Mouse (Mus musculus) stomach, postnatal 0 days (tissue): ENCODE data around the gene Defb46. TPM values are rescaled to one million over a fixed set of nuclear protein-coding genes. Genes with fewer than 3 reads are reported as not detected.

Experiments
- ATAC-seq: fragments of 200-750 bp; cut with Nextera tagmentation; 2 replicates; pipeline ENCODE4 v1.8.0; 2017; ENCODE audit not compliant: low FRiP score, low TSS enrichment
- DNase-seq: peaks from one replicate; pipeline ENCODE4 v3.0.0-alpha.2; 2016; ENCODE audit warnings: low spot score
- H3K27ac ChIP-seq: fragments of 300-500 bp; sonication (generic); replicated peaks from 2 replicates; pipeline ENCODE4 v1.5.1; 2014; ENCODE audit warnings: mild to moderate bottlenecking, control low read depth
- H3K27me3 ChIP-seq: fragments of 300-500 bp; sonication (generic); 2 replicates; pipeline ENCODE4 v1.6.1; 2014; ENCODE audit warnings: low read length; ENCODE audit not compliant: control insufficient read depth, insufficient read depth
- H3K36me3 ChIP-seq: fragments of 300-500 bp; sonication (generic); 2 replicates; pipeline ENCODE4 v1.6.1; 2014; ENCODE audit warnings: low read length, mixed read lengths; ENCODE audit not compliant: control insufficient read depth, insufficient read depth
- H3K4me1 ChIP-seq: fragments of 300-500 bp; sonication (generic); replicated peaks from 2 replicates; pipeline ENCODE4 v1.6.1; 2014; ENCODE audit warnings: antibody characterized with exemption; ENCODE audit not compliant: control insufficient read depth, insufficient read depth
- H3K4me2 ChIP-seq: fragments of 300-500 bp; sonication (generic); replicated peaks from 2 replicates; pipeline ENCODE4 v1.6.1; 2014; ENCODE audit warnings: low read depth, mild to moderate bottlenecking, control low read depth, moderate library complexity
- H3K4me3 ChIP-seq: fragments of 300-500 bp; sonication (generic); 2 replicates; pipeline ENCODE4 v1.5.1; 2014; ENCODE audit warnings: low read depth, low read length, control low read depth
- H3K9ac ChIP-seq: fragments of 300-500 bp; sonication (generic); 2 replicates; pipeline ENCODE4 v1.6.1; 2014; ENCODE audit warnings: mild to moderate bottlenecking, low read length, control low read depth, mixed read lengths
- H3K9me3 ChIP-seq: fragments of 300-500 bp; sonication (generic); 2 replicates; pipeline ENCODE4 v1.6.1; 2016; ENCODE audit warnings: low read length; ENCODE audit not compliant: control insufficient read depth
- CTCF ChIP-seq: IDR thresholded peaks from 2 replicates; pipeline ENCODE4 v1.5.1; 2016; ENCODE audit warnings: antibody characterized with exemption, low read depth, mild to moderate bottlenecking, moderate library complexity
- EP300 ChIP-seq: optimal IDR thresholded peaks from 2 replicates; pipeline ENCODE3; 2016; ENCODE audit warnings: antibody characterized with exemption
- WGBS: fragments of 180-500 bp; shearing (Covaris S2); extraction: QIAGEN DNeasy Blood & Tissue Kit; methylation state at CpG from one replicate; pipeline ENCODE4 v1.1.7; 2014; 5-methylcytosine and 5-hydroxymethylcytosine counted together
- polyA plus RNA-seq: library from polyadenylated mRNA; unstranded; fragments of >200 nt; fragmentation: Nextera tagmentation; extraction: Ambion mirVana; gene quantifications from 2 replicates; pipeline ENCODE4 v1.2.1, GENCODE M21; 2015

Gene Defb46
- not detected in 2 replicates for polyA plus RNA-seq

GRCm38 (mm10) chr8:19239616-19240015, at the start of gene Defb46:
Gene Defb46 (plus strand): TSS chr8:19239916.
- Histone ChIP-seq H3K4me3 (no peak within 1 kb of the TSS), H3K4me2 (no peak within 1 kb of the TSS), H3K9me3 (no peaks in the 10 kb centered on the region), H3K27ac (no peak within 1 kb of the TSS), H3K36me3 (no peaks in the 10 kb centered on the region), H3K27me3 (no peaks in the 10 kb centered on the region), H3K4me1 (no peaks in the 10 kb centered on the region), H3K9ac (no peak within 1 kb of the TSS)
- TF ChIP-seq CTCF = no peak
- no peak for TF ChIP-seq EP300
- ATAC-seq (no peak), DNase-seq (no peak)
- 75% methylated on average over 2 of the region's 2 CpGs for WGBS

GRCm38 (mm10) chr8:19225161-19225560, 14.6 kb upstream of the Defb46 start, which contains the start of gene Defb6:
Gene Defb6 (plus strand): TSS chr8:19225478.
- H3K4me3 ChIP-seq = no peak within 1 kb of the TSS
- no peaks in the 10 kb centered on the region for H3K4me1 ChIP-seq
- 56% methylated on average over 1 of the region's 1 CpGs for WGBS
- no peak within 1 kb of the TSS for H3K9ac ChIP-seq
- no peak within 1 kb of the TSS for H3K4me2 ChIP-seq
- TF ChIP-seq EP300 = no peak
- TF ChIP-seq CTCF = no peak
- H3K27ac ChIP-seq = no peak within 1 kb of the TSS
- no peaks in the 10 kb centered on the region for H3K27me3 ChIP-seq
- ATAC-seq (no peak), DNase-seq (no peak)
- no peaks in the 10 kb centered on the region for H3K9me3 ChIP-seq
- H3K36me3 ChIP-seq = no peaks in the 10 kb centered on the region

DNA sequence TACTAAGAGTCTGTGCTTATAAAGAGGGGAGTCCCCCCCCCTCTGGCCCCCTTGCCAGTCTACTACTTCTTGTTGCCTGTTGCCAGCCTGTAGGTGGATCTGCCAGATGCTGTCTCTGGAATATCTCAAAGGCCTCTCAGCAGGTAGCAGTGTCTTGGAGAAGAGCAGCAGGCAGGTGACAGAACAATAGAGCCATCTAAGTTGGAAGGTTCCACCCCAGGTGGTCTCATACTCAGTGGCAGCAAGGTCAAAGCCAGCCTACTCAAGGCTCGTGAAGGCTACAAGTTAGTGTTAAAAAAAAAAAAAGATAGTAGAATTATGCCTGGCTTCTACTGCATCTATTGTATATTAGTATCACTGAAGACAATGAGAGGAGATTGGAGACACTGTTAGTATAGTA, 1.6 kb upstream of the Defb46 start:
- TF ChIP-seq CTCF (no peak), EP300 (no peak)
- ATAC-seq (no peak), DNase-seq (no peak)
- WGBS = 64% methylated on average over 1 of the region's 1 CpGs
- no peak overlapping the region for H3K4me3 ChIP-seq
- no peaks in the 10 kb centered on the region for H3K9me3 ChIP-seq
- no peak overlapping the region for H3K4me2 ChIP-seq
- H3K27me3 ChIP-seq = no peaks in the 10 kb centered on the region
- H3K9ac ChIP-seq = no peak overlapping the region
- H3K4me1 ChIP-seq = no peaks in the 10 kb centered on the region
- H3K27ac ChIP-seq = no peak overlapping the region
- no peaks in the 10 kb centered on the region for H3K36me3 ChIP-seq

GRCm38 (mm10) chr8:19247280-19247679, 7.6 kb downstream of the Defb46 start, which contains the start of gene Defb5:
Gene Defb5 (plus strand): TSS chr8:19247580.
- H3K27ac ChIP-seq = no peak within 1 kb of the TSS
- no peak for DNase-seq
- H3K36me3 ChIP-seq = no peaks in the 10 kb centered on the region
- no peak within 1 kb of the TSS for H3K4me2 ChIP-seq
- ATAC-seq = no peak
- 86% methylated on average over 5 of the region's 5 CpGs for WGBS
- no peaks in the 10 kb centered on the region for H3K9me3 ChIP-seq
- no peak within 1 kb of the TSS for H3K9ac ChIP-seq
- TF ChIP-seq EP300 = no peak
- TF ChIP-seq CTCF = no peak
- no peaks in the 10 kb centered on the region for H3K4me1 ChIP-seq
- H3K27me3 ChIP-seq = no peaks in the 10 kb centered on the region
- no peak within 1 kb of the TSS for H3K4me3 ChIP-seq

DNA sequence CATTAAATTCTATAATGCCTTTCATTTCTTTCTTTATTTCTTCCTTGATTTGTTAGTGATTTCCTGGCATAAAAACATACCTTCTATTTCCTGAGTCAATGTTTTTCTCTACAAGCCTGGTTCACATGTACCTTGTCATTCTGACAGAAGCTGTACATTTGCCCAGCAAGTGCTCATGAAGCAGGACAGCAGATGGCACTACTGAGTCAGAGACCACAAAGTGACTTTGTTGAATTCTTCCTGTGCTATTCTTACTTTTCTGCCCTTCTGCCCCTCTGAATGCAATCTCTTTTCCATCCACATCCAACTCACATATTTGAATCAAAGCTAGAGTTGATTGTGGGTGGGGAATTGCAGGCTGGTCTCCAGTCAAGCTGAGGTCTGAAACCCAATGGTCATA, 18.4 kb downstream of the Defb46 start:
- H3K36me3 ChIP-seq = no peaks in the 10 kb centered on the region
- H3K9me3 ChIP-seq = no peaks in the 10 kb centered on the region
- ATAC-seq (no peak), DNase-seq (no peak)
- H3K4me3 ChIP-seq = no peak overlapping the region
- H3K4me1 ChIP-seq = no peaks in the 10 kb centered on the region
- H3K27me3 ChIP-seq = no peaks in the 10 kb centered on the region
- no peak overlapping the region for H3K9ac ChIP-seq
- TF ChIP-seq EP300 (no peak), CTCF (no peak)
- H3K4me2 ChIP-seq = no peak overlapping the region
- no peak overlapping the region for H3K27ac ChIP-seq

GRCm38 (mm10) chr8:19259667-19260066, 20.0 kb downstream of the Defb46 start:
- no peak for TF ChIP-seq EP300
- no peak for TF ChIP-seq CTCF
- 42% methylated on average over 3 of the region's 3 CpGs for WGBS
- Histone ChIP-seq H3K36me3 (no peaks in the 10 kb centered on the region), H3K4me1 (no peaks in the 10 kb centered on the region), H3K4me2 (no peak overlapping the region), H3K27ac (no peak overlapping the region), H3K9ac (no peak overlapping the region), H3K4me3 (no peak overlapping the region), H3K9me3 (no peaks in the 10 kb centered on the region), H3K27me3 (no peaks in the 10 kb centered on the region)
- ATAC-seq (no peak), DNase-seq (no peak)

Other genes starting within 250 kb of the Defb46 start
- gene Defb37, start 248.9 kb upstream of the Defb46 start, polyA plus RNA-seq = not detected in 2 replicates
- not detected in 2 replicates for gene Defb38, start 213.3 kb upstream of the Defb46 start, polyA plus RNA-seq
- not detected in 2 replicates for gene Defb39, start 175.1 kb upstream of the Defb46 start, polyA plus RNA-seq
- not detected in 2 replicates for gene Defb12, start 125.1 kb upstream of the Defb46 start, polyA plus RNA-seq
- not detected in 2 replicates for gene Defb34, start 116.2 kb upstream of the Defb46 start, polyA plus RNA-seq
- gene Gm45826, start 99.1 kb upstream of the Defb46 start, polyA plus RNA-seq = not detected in 2 replicates
- 237 and 245 TPM in 2 replicates for gene Defb14, start 45.6 kb upstream of the Defb46 start, polyA plus RNA-seq
- 260 and 274 TPM in 2 replicates for gene Defb4, start 41.2 kb upstream of the Defb46 start, polyA plus RNA-seq
- 9.0 and 11.3 TPM in 2 replicates for gene Defb6, start 14.4 kb upstream of the Defb46 start, polyA plus RNA-seq
- not detected in 2 replicates for gene Defb5, start 7.7 kb downstream of the Defb46 start, polyA plus RNA-seq
- 11.0 and 11.3 TPM in 2 replicates for gene Defb3, start 53.4 kb downstream of the Defb46 start, polyA plus RNA-seq
- not detected in 2 replicates for gene Defb8, start 207.7 kb downstream of the Defb46 start, polyA plus RNA-seq